Mouse (Mus musculus): ENCODE data around the gene Mcm10. TPM values are rescaled to one million over a fixed set of nuclear protein-coding genes. Genes with fewer than 3 reads are reported as not detected.

Mcm10 gene
- polyA plus RNA-seq, 1 experiment from 2014 or later = 9.3 TPM

- ATAC-seq = peak; percentile 93
- 42% methylated on average over 6 of the region's 6 CpGs for WGBS
- TF ChIP-seq CTCF (IDR thresholded peaks at IDR 0.05; ENCODE audit: low read depth) = no peak
- Histone ChIP-seq H3K36me3 (ENCODE audit: control insufficient read depth, insufficient read depth) (no peaks in the 10 kb centered on the region), H3K27ac (ENCODE audit: low read depth, low read length) (0 out of 2 replicates have a peak overlapping the region, but pooled peaks have one; percentile 35), H3K27me3 (replicated peaks; ENCODE audit: control insufficient read depth, insufficient read depth, low read length) (no peaks in the 10 kb centered on the region), H3K4me1 (replicated peaks; ENCODE audit: control insufficient read depth, insufficient read depth, low read length) (no peaks in the 10 kb centered on the region), H3K9me3 (ENCODE audit: control insufficient read depth) (no peaks in the 10 kb centered on the region), H3K4me2 (replicated peaks; ENCODE audit: low read depth) (no peak overlapping the region; the same call in 1 of the 2 replicates), H3K4me3 (ENCODE audit: low read depth, low read length) (no peak overlapping the region), H3K9ac (ENCODE audit: low read depth, low read length) (no peak overlapping the region; the same call in 1 of the 2 replicates)
These were observed 27.6 kb downstream of the Mcm10 start for GRCm38 (mm10) chr2:4985000-4985399.

- Histone ChIP-seq H3K4me1 (replicated peaks; ENCODE audit: control insufficient read depth, insufficient read depth, low read length) (no peaks in the 10 kb centered on the region), H3K27ac (ENCODE audit: low read depth, low read length) (no peak overlapping the region), H3K36me3 (ENCODE audit: control insufficient read depth, insufficient read depth) (no peaks in the 10 kb centered on the region), H3K4me3 (ENCODE audit: low read depth, low read length) (no peak overlapping the region), H3K4me2 (replicated peaks; ENCODE audit: low read depth) (no peak overlapping the region), H3K9ac (ENCODE audit: low read depth, low read length) (no peak overlapping the region), H3K27me3 (replicated peaks; ENCODE audit: control insufficient read depth, insufficient read depth, low read length) (no peaks in the 10 kb centered on the region), H3K9me3 (ENCODE audit: control insufficient read depth) (no peaks in the 10 kb centered on the region)
- WGBS = 40% methylated on average over 5 of the region's 5 CpGs
- ATAC-seq = no peak
- no peak for TF ChIP-seq CTCF (IDR thresholded peaks at IDR 0.05; ENCODE audit: low read depth)
These were observed 28.6 kb downstream of the Mcm10 start for GRCm38 (mm10) chr2:4983987-4984386.

- H3K4me2 ChIP-seq (replicated peaks; ENCODE audit: low read depth) = no peak overlapping the region
- no peaks in the 10 kb centered on the region for H3K4me1 ChIP-seq (replicated peaks; ENCODE audit: control insufficient read depth, insufficient read depth, low read length)
- no peak overlapping the region for H3K9ac ChIP-seq (ENCODE audit: low read depth, low read length)
- no peaks in the 10 kb centered on the region for H3K36me3 ChIP-seq (ENCODE audit: control insufficient read depth, insufficient read depth)
- WGBS = 48% methylated on average over 8 of the region's 8 CpGs
- TF ChIP-seq CTCF (IDR thresholded peaks at IDR 0.05; ENCODE audit: low read depth) = no peak
- H3K27ac ChIP-seq (ENCODE audit: low read depth, low read length) = no peak overlapping the region
- no peaks in the 10 kb centered on the region for H3K27me3 ChIP-seq (replicated peaks; ENCODE audit: control insufficient read depth, insufficient read depth, low read length)
- H3K9me3 ChIP-seq (ENCODE audit: control insufficient read depth) = no peaks in the 10 kb centered on the region
- no peak for ATAC-seq
- H3K4me3 ChIP-seq (ENCODE audit: low read depth, low read length) = no peak overlapping the region
These were observed 34.5 kb downstream of the Mcm10 start for GRCm38 (mm10) chr2:4978091-4978490.

GRCm38 (mm10) chr2:4975807-4976206 lies 36.8 kb downstream of the Mcm10 start, which contains the start of gene Ucma:
Gene Ucma (plus strand): TSS chr2:4976122.
- Histone ChIP-seq H3K9ac (ENCODE audit: low read depth, low read length) (no peak within 1 kb of the TSS), H3K27me3 (replicated peaks; ENCODE audit: control insufficient read depth, insufficient read depth, low read length) (no peaks in the 10 kb centered on the region), H3K36me3 (ENCODE audit: control insufficient read depth, insufficient read depth) (no peaks in the 10 kb centered on the region), H3K9me3 (ENCODE audit: control insufficient read depth) (no peaks in the 10 kb centered on the region), H3K27ac (ENCODE audit: low read depth, low read length) (no peak within 1 kb of the TSS), H3K4me2 (replicated peaks; ENCODE audit: low read depth) (no peak within 1 kb of the TSS), H3K4me3 (ENCODE audit: low read depth, low read length) (no peak within 1 kb of the TSS), H3K4me1 (replicated peaks; ENCODE audit: control insufficient read depth, insufficient read depth, low read length) (no peaks in the 10 kb centered on the region)
- WGBS = 64% methylated on average over 5 of the region's 5 CpGs
- no peak for ATAC-seq
- no peak for TF ChIP-seq CTCF (IDR thresholded peaks at IDR 0.05; ENCODE audit: low read depth)

- Histone ChIP-seq H3K4me2 (replicated peaks; ENCODE audit: low read depth) (no peak overlapping the region), H3K9me3 (ENCODE audit: control insufficient read depth) (no peaks in the 10 kb centered on the region), H3K27me3 (replicated peaks; ENCODE audit: control insufficient read depth, insufficient read depth, low read length) (no peaks in the 10 kb centered on the region), H3K4me3 (ENCODE audit: low read depth, low read length) (no peak overlapping the region), H3K9ac (ENCODE audit: low read depth, low read length) (no peak overlapping the region), H3K27ac (ENCODE audit: low read depth, low read length) (no peak overlapping the region), H3K36me3 (ENCODE audit: control insufficient read depth, insufficient read depth) (no peaks in the 10 kb centered on the region), H3K4me1 (replicated peaks; ENCODE audit: control insufficient read depth, insufficient read depth, low read length) (no peaks in the 10 kb centered on the region)
- 89% methylated on average over 1 of the region's 2 CpGs for WGBS
- no peak for ATAC-seq
- no peak for TF ChIP-seq CTCF (IDR thresholded peaks at IDR 0.05; ENCODE audit: low read depth)
These were observed 43.5 kb downstream of the Mcm10 start for GRCm38 (mm10) chr2:4969083-4969482.

- no peaks in the 10 kb centered on the region for H3K36me3 ChIP-seq (ENCODE audit: control insufficient read depth, insufficient read depth)
- 59% methylated on average over 2 of the region's 2 CpGs for WGBS
- H3K27ac ChIP-seq (ENCODE audit: low read depth, low read length) = no peak overlapping the region
- H3K27me3 ChIP-seq (replicated peaks; ENCODE audit: control insufficient read depth, insufficient read depth, low read length) = no peaks in the 10 kb centered on the region
- H3K4me1 ChIP-seq (replicated peaks; ENCODE audit: control insufficient read depth, insufficient read depth, low read length) = no peaks in the 10 kb centered on the region
- ATAC-seq = no peak
- H3K9ac ChIP-seq (ENCODE audit: low read depth, low read length) = no peak overlapping the region
- no peaks in the 10 kb centered on the region for H3K9me3 ChIP-seq (ENCODE audit: control insufficient read depth)
- H3K4me3 ChIP-seq (ENCODE audit: low read depth, low read length) = no peak overlapping the region
- no peak for TF ChIP-seq CTCF (IDR thresholded peaks at IDR 0.05; ENCODE audit: low read depth)
- no peak overlapping the region for H3K4me2 ChIP-seq (replicated peaks; ENCODE audit: low read depth)
These were observed 44.8 kb downstream of the Mcm10 start for GRCm38 (mm10) chr2:4967806-4968205.

- Histone ChIP-seq H3K4me3 (ENCODE audit: low read depth, low read length) (no peak overlapping the region), H3K27me3 (replicated peaks; ENCODE audit: control insufficient read depth, insufficient read depth, low read length) (no peaks in the 10 kb centered on the region), H3K36me3 (ENCODE audit: control insufficient read depth, insufficient read depth) (no peaks in the 10 kb centered on the region), H3K4me1 (replicated peaks; ENCODE audit: control insufficient read depth, insufficient read depth, low read length) (no peaks in the 10 kb centered on the region), H3K27ac (ENCODE audit: low read depth, low read length) (no peak overlapping the region), H3K4me2 (replicated peaks; ENCODE audit: low read depth) (no peak overlapping the region), H3K9ac (ENCODE audit: low read depth, low read length) (no peak overlapping the region), H3K9me3 (ENCODE audit: control insufficient read depth) (no peaks in the 10 kb centered on the region)
- no peak for ATAC-seq
- TF ChIP-seq CTCF (IDR thresholded peaks at IDR 0.05; ENCODE audit: low read depth) = no peak
- WGBS = 87% methylated on average over 12 of the region's 12 CpGs
These were observed 54.6 kb downstream of the Mcm10 start for GRCm38 (mm10) chr2:4958039-4958438.

Measured in intestine, postnatal 0 days (tissue).